Mouse (Mus musculus) intestine, embryonic 14.5 days (tissue): ENCODE measurements around the gene Trir. TPM values are rescaled to one million over a fixed set of nuclear protein-coding genes. Genes with fewer than 3 reads are reported as not detected.

Experiments
- ATAC-seq: fragments of 200-750 bp; cut with Nextera tagmentation; replicated peaks from 2 replicates; pipeline ENCODE4 v1.8.0; 2017; ENCODE audit warnings: low read depth, moderate number of reproducible peaks, moderate TSS enrichment, moderate library complexity; ENCODE audit not compliant: low FRiP score, low TSS enrichment
- DNase-seq: peaks from one replicate; pipeline ENCODE4 v3.0.0-alpha.2; 2018; ENCODE audit warnings: low spot score
- H3K27ac ChIP-seq: fragments of 300-500 bp; sonication (generic); 2 replicates; pipeline ENCODE4 v1.5.1; 2014; ENCODE audit warnings: low read depth, mild to moderate bottlenecking, control low read depth
- H3K27me3 ChIP-seq: fragments of 300-500 bp; sonication (generic); replicated peaks from 2 replicates; pipeline ENCODE4 v1.6.1; 2014; ENCODE audit warnings: low read length, control low read depth; ENCODE audit not compliant: control insufficient read depth, insufficient read depth
- H3K36me3 ChIP-seq: fragments of 300-500 bp; sonication (generic); 2 replicates; pipeline ENCODE4 v1.6.1; 2014; ENCODE audit warnings: low read length, control low read depth; ENCODE audit not compliant: control insufficient read depth, insufficient read depth
- H3K4me1 ChIP-seq: fragments of 300-500 bp; sonication (generic); replicated peaks from 2 replicates; pipeline ENCODE4 v1.6.1; 2014; ENCODE audit warnings: low read length, control low read depth, mixed read lengths; ENCODE audit not compliant: control insufficient read depth, insufficient read depth
- H3K4me2 ChIP-seq: fragments of 300-500 bp; sonication (generic); 2 replicates; pipeline ENCODE4 v1.6.1; 2014; ENCODE audit warnings: low read length
- H3K4me3 ChIP-seq: fragments of 300-500 bp; sonication (generic); 2 replicates; pipeline ENCODE4 v1.5.1; 2014; ENCODE audit warnings: low read depth, low read length, control low read depth, mixed read lengths
- H3K9ac ChIP-seq: fragments of 300-500 bp; sonication (generic); 2 replicates; pipeline ENCODE4 v1.6.1; 2014; ENCODE audit warnings: mild to moderate bottlenecking, low read length
- H3K9me3 ChIP-seq: fragments of 300-500 bp; sonication (generic); 2 replicates; pipeline ENCODE4 v1.6.1; 2016; ENCODE audit warnings: low read length, control low read depth; ENCODE audit not compliant: control insufficient read depth
- WGBS: fragments of 180-500 bp; shearing (Covaris S2); extraction: QIAGEN DNeasy Blood & Tissue Kit; methylation state at CpG from one replicate; pipeline ENCODE4 v1.1.7; 2014; 5-methylcytosine and 5-hydroxymethylcytosine counted together
- polyA plus RNA-seq: library from polyadenylated mRNA; unstranded; fragments of >200 nt; fragmentation: Nextera tagmentation; extraction: Ambion mirVana; gene quantifications from 2 replicates; pipeline ENCODE4 v1.2.1, GENCODE M21; 2014

Trir gene
- polyA plus RNA-seq, 1 experiment from 2014 or later, result 143 TPM

GRCm38 (mm10) chr8:85036718-85037365 lies 10.2 kb downstream of the Trir start, which contains the start of gene Tnpo2:
Tnpo2 (plus strand) TSS chr8:85036915.
- Histone ChIP-seq H3K36me3 (peaks cover 41% of the 10 kb centered on the region), H3K27me3 (no peaks in the 10 kb centered on the region), H3K9me3 (no peaks in the 10 kb centered on the region), H3K4me3 (peak within 1 kb of the TSS; percentile 64), H3K9ac (peak within 1 kb of the TSS; percentile 69), H3K4me1 (peaks cover 14% of the 10 kb centered on the region), H3K4me2 (peak within 1 kb of the TSS; percentile 84), H3K27ac (peak within 1 kb of the TSS; percentile 99)
- peak; percentile 92 for ATAC-seq
- WGBS, result 1% methylated on average over 58 of the region's 59 CpGs
- peak; percentile 94 for DNase-seq

GRCm38 (mm10) chr8:85037366-85037680 lies 10.7 kb downstream of the Trir start:
- no peak for DNase-seq
- Histone ChIP-seq H3K4me2 (peak overlapping the region; percentile 60), H3K4me3 (peak overlapping the region; percentile 64), H3K9me3 (no peaks in the 10 kb centered on the region), H3K9ac (peak overlapping the region; percentile 69), H3K27me3 (no peaks in the 10 kb centered on the region), H3K4me1 (peaks cover 14% of the 10 kb centered on the region), H3K27ac (peak overlapping the region; percentile 99), H3K36me3 (peaks cover 41% of the 10 kb centered on the region)
- 0% methylated on average over 14 of the region's 14 CpGs for WGBS
- peak; percentile 56 for ATAC-seq

- peak overlapping the region; percentile 60 for H3K4me2 ChIP-seq
- peaks cover 14% of the 10 kb centered on the region for H3K4me1 ChIP-seq
- ATAC-seq (peak; percentile 4; the same call in 1 of the 2 replicates), DNase-seq (peak; percentile 83)
- no peaks in the 10 kb centered on the region for H3K27me3 ChIP-seq
- peaks cover 40% of the 10 kb centered on the region for H3K36me3 ChIP-seq
- H3K4me3 ChIP-seq, result peak overlapping the region; percentile 64
- H3K9me3 ChIP-seq, result no peaks in the 10 kb centered on the region
- WGBS, result under 1% methylated on average over 57 of the region's 57 CpGs
- peak overlapping the region; percentile 69 for H3K9ac ChIP-seq
- H3K27ac ChIP-seq, result peak overlapping the region; percentile 99
Observed at GRCm38 (mm10) chr8:85037681-85038531, 11.3 kb downstream of the Trir start.

- Histone ChIP-seq H3K36me3 (peaks cover 87% of the 10 kb centered on the region), H3K9me3 (no peaks in the 10 kb centered on the region), H3K4me1 (peaks cover 6% of the 10 kb centered on the region), H3K4me3 (no peak overlapping the region), H3K27ac (no peak overlapping the region), H3K27me3 (no peaks in the 10 kb centered on the region), H3K9ac (no peak overlapping the region), H3K4me2 (no peak overlapping the region)
- WGBS, result 94% methylated on average over 6 of the region's 6 CpGs
- DNase-seq (no peak), ATAC-seq (no peak)
Observed at GRCm38 (mm10) chr8:85043619-85044018, 17.0 kb downstream of the Trir start.

GRCm38 (mm10) chr8:85057367-85057766 lies 30.7 kb downstream of the Trir start:
- Histone ChIP-seq H3K36me3 (peaks cover 47% of the 10 kb centered on the region), H3K27me3 (no peaks in the 10 kb centered on the region), H3K4me1 (peaks cover 14% of the 10 kb centered on the region; the same call in 1 of the 2 replicates), H3K9ac (no peak overlapping the region), H3K9me3 (no peaks in the 10 kb centered on the region), H3K27ac (no peak overlapping the region), H3K4me2 (no peak overlapping the region), H3K4me3 (no peak overlapping the region)
- WGBS, result 81% methylated on average over 7 of the region's 7 CpGs
- no peak for ATAC-seq
- no peak for DNase-seq

- Histone ChIP-seq H3K4me2 (peak within 1 kb of the TSS; percentile 94), H3K9ac (peak within 1 kb of the TSS; percentile 69), H3K27ac (no peak within 1 kb of the TSS), H3K9me3 (no peaks in the 10 kb centered on the region), H3K4me3 (peak within 1 kb of the TSS; percentile 85), H3K36me3 (peaks cover 27% of the 10 kb centered on the region), H3K27me3 (no peaks in the 10 kb centered on the region), H3K4me1 (peaks cover 14% of the 10 kb centered on the region; the same call in 1 of the 2 replicates)
- peak; percentile 89 for ATAC-seq
- peak; percentile 97 for DNase-seq
- WGBS, result under 1% methylated on average over 52 of the region's 53 CpGs
Observed at GRCm38 (mm10) chr8:85059879-85060616, 33.4 kb downstream of the Trir start, which contains the start of gene Fbxw9. Fbxw9 (plus strand) TSS chr8:85060055.

GRCm38 (mm10) chr8:85062603-85063002 lies 36.0 kb downstream of the Trir start:
- H3K4me1 ChIP-seq, result peaks cover 14% of the 10 kb centered on the region; the same call in 1 of the 2 replicates
- H3K27me3 ChIP-seq, result no peaks in the 10 kb centered on the region
- H3K27ac ChIP-seq, result no peak overlapping the region
- H3K9ac ChIP-seq, result no peak overlapping the region
- 96% methylated on average over 4 of the region's 4 CpGs for WGBS
- no peak overlapping the region for H3K4me2 ChIP-seq
- DNase-seq, result no peak
- no peaks in the 10 kb centered on the region for H3K9me3 ChIP-seq
- H3K36me3 ChIP-seq, result peaks cover 22% of the 10 kb centered on the region; the same call in 1 of the 2 replicates
- no peak for ATAC-seq
- no peak overlapping the region for H3K4me3 ChIP-seq

GRCm38 (mm10) chr8:85065213-85065612 lies 38.6 kb downstream of the Trir start:
- no peak overlapping the region for H3K4me3 ChIP-seq
- ATAC-seq, result no peak
- H3K9ac ChIP-seq, result no peak overlapping the region

More at GRCm38 (mm10) chr8:85065213-85065612, 38.6 kb downstream of the Trir start:
- no peaks in the 10 kb centered on the region for H3K9me3 ChIP-seq
- H3K36me3 ChIP-seq, result peaks cover 19% of the 10 kb centered on the region; the same call in 1 of the 2 replicates
- WGBS, result 29% methylated on average over 2 of the region's 2 CpGs
- H3K27ac ChIP-seq, result no peak overlapping the region
- no peaks in the 10 kb centered on the region for H3K27me3 ChIP-seq
- DNase-seq, result no peak
- H3K4me1 ChIP-seq, result peaks cover 14% of the 10 kb centered on the region; the same call in 1 of the 2 replicates
- H3K4me2 ChIP-seq, result no peak overlapping the region
